Mouse (Mus musculus): ENCODE data around the gene Spry2.

- no peak for TF ChIP-seq POLR2A (IDR thresholded peaks at IDR 0.05; ENCODE audit: insufficient read length, low read depth)
- no peak for TF ChIP-seq CEBPB (IDR thresholded peaks at IDR 0.05; ENCODE audit: insufficient read depth, poor library complexity, severe bottlenecking)
- TF ChIP-seq MYOG (IDR thresholded peaks at IDR 0.05; ENCODE audit: control insufficient read depth in 1 of 3, insufficient read depth in 1 of 3, insufficient read length in 2 of 3, low read depth in 2 of 3), result no peak
- TF ChIP-seq USF1 (IDR thresholded peaks at IDR 0.05; ENCODE audit: low read depth), result no peak
- TF ChIP-seq E2F4 (IDR thresholded peaks at IDR 0.05; ENCODE audit: insufficient read depth), result no peak
- no peak for TF ChIP-seq POLR2AphosphoS2 (IDR thresholded peaks at IDR 0.05; ENCODE audit: insufficient read length, low read depth)
Measured at GRCm38 (mm10) chr14:105925305-105925704, 28.7 kb upstream of the Spry2 start.

Measured in myocyte (in vitro differentiated cells).